Comparison of ENCODE assay signal across 14 mouse cellular contexts in genomic region chr9:96753921-96754624, GRCm38 (mm10). TPM values are rescaled to one million over a fixed set of nuclear protein-coding genes. Genes with fewer than 3 reads are reported as not detected.
DNase-seq lines count a peak whose midpoint lies in the region; ATAC-seq and TF ChIP-seq lines count a peak whose summit lies in the region.
"Had no signal": no experiment of that assay in that cellular context is flagged by ENCODE, and none has a peak within 500 bp of the region (broad histone marks: within the 10 kb centered on the region; RNA-seq: fewer than 3 reads in every experiment).

No protein-coding gene starts in this region.

- H3ac ChIP-seq in myocyte (ENCODE audit: control insufficient read depth, insufficient read length): no peak overlapping the region

- peak; percentile 23 for DNase-seq in kidney, postnatal 14 days
- peak; percentile 28 for DNase-seq in CD4-positive, CD25-positive, alpha-beta regulatory T cell, adult 2 months (ENCODE audit: low read depth, low spot score)
- DNase-seq in right cerebral cortex, adult 2 months (ENCODE audit: low spot score in 2 of 2): no peak
- DNase-seq in adrenal gland, adult 2 months: no peak
- DNase-seq: adrenal gland, adult 8-10 months; kidney, adult 11 months; lung, embryonic 14.5 days had no signal

- WGBS in kidney, embryonic 14.5 days: 76% methylated on average over 11 of the region's 11 CpGs

- no peak overlapping the region for H3K27ac ChIP-seq in kidney, embryonic 14.5 days (ENCODE audit: low read depth, low read length)
- H3K27ac ChIP-seq in brown adipose tissue, adult 24 weeks (replicated peaks; ENCODE audit: low read depth, low read length): 0 out of 2 replicates have a peak overlapping the region, but pooled peaks have one; percentile 26
- H3K27ac ChIP-seq: embryonic facial prominence, embryonic 15.5 days; forebrain, embryonic 15.5 days; midbrain, embryonic 13.5 days; neural tube, embryonic 13.5 days had no signal

- peaks cover 25% of the 10 kb centered on the region for H3K79me2 ChIP-seq in myocyte (ENCODE audit: control insufficient read depth, insufficient read depth)

- no peaks in the 10 kb centered on the region for H3K36me3 ChIP-seq in kidney, embryonic 14.5 days (ENCODE audit: control insufficient read depth, insufficient read depth, low read length)
- H3K36me3 ChIP-seq in myocyte (ENCODE audit: control insufficient read depth, insufficient read depth): peaks cover 10% of the 10 kb centered on the region
- H3K36me3 ChIP-seq: embryonic facial prominence, embryonic 15.5 days; forebrain, embryonic 15.5 days; midbrain, embryonic 13.5 days; neural tube, embryonic 13.5 days had no signal

- H3K4me1 ChIP-seq in kidney, embryonic 14.5 days (ENCODE audit: control insufficient read depth, insufficient read depth, low read length): no peaks in the 10 kb centered on the region
- peaks cover 9% of the 10 kb centered on the region for H3K4me1 ChIP-seq in brown adipose tissue, adult 24 weeks (ENCODE audit: control insufficient read depth, insufficient read depth, insufficient read length, low read length)

- H3K9me3 ChIP-seq in kidney, embryonic 14.5 days (ENCODE audit: control insufficient read depth, low read length): no peaks in the 10 kb centered on the region
- H3K9me3 ChIP-seq: embryonic facial prominence, embryonic 15.5 days; forebrain, embryonic 15.5 days; midbrain, embryonic 13.5 days; neural tube, embryonic 13.5 days had no signal

- H3K4me3 ChIP-seq in kidney, embryonic 14.5 days (ENCODE audit: low read length): no peak overlapping the region
- no peak overlapping the region for H3K4me3 ChIP-seq in brown adipose tissue, adult 24 weeks (ENCODE audit: insufficient read depth, low read depth, low read length)
- no peak overlapping the region for H3K4me3 ChIP-seq in myocyte
- H3K4me3 ChIP-seq: embryonic facial prominence, embryonic 15.5 days; forebrain, embryonic 15.5 days; midbrain, embryonic 13.5 days; neural tube, embryonic 13.5 days had no signal

- no peaks in the 10 kb centered on the region for H3K27me3 ChIP-seq in kidney, embryonic 14.5 days (ENCODE audit: control insufficient read depth, insufficient read depth, low read length)
- no peaks in the 10 kb centered on the region for H3K27me3 ChIP-seq in myocyte (ENCODE audit: control insufficient read depth, insufficient read depth, insufficient read length)
- H3K27me3 ChIP-seq: embryonic facial prominence, embryonic 15.5 days; forebrain, embryonic 15.5 days; midbrain, embryonic 13.5 days; neural tube, embryonic 13.5 days had no signal

- no peak overlapping the region for H3K9ac ChIP-seq in kidney, embryonic 14.5 days (ENCODE audit: low read depth, low read length)
- H3K9ac ChIP-seq: embryonic facial prominence, embryonic 15.5 days; forebrain, embryonic 15.5 days; lung, embryonic 14.5 days; midbrain, embryonic 13.5 days; neural tube, embryonic 13.5 days had no signal

- no peak overlapping the region for H3K4me2 ChIP-seq in kidney, embryonic 14.5 days (replicated peaks; ENCODE audit: low read depth, low read length)
- peak overlapping the region; percentile 78 for H3K4me2 ChIP-seq in myocyte (ENCODE audit: low read depth)
- H3K4me2 ChIP-seq: embryonic facial prominence, embryonic 15.5 days; forebrain, embryonic 15.5 days; lung, embryonic 14.5 days; midbrain, embryonic 13.5 days; neural tube, embryonic 13.5 days had no signal

- no peak for ATAC-seq in kidney, embryonic 14.5 days (ENCODE audit: low FRiP score, low TSS enrichment)
- ATAC-seq: forebrain, embryonic 15.5 days; midbrain, embryonic 13.5 days had no signal

- TF ChIP-seq POLR2A in myocyte (IDR thresholded peaks at IDR 0.05; ENCODE audit: insufficient read length, low read depth): no peak

TF ChIP-seq in myocyte, 11 proteins besides CTCF, POLR2A, EP300 and RAD21:
- TF ChIP-seq POLR2AphosphoS2 (IDR thresholded peaks at IDR 0.05; ENCODE audit: insufficient read length, low read depth) (no peak), REST (IDR thresholded peaks at IDR 0.05; ENCODE audit: insufficient read depth, insufficient read length) (no peak), TCF12 (IDR thresholded peaks at IDR 0.05; ENCODE audit: insufficient read depth, poor library complexity, severe bottlenecking) (no peak), CEBPB (IDR thresholded peaks at IDR 0.05; ENCODE audit: insufficient read depth, poor library complexity, severe bottlenecking) (no peak), SRF (IDR thresholded peaks at IDR 0.05; ENCODE audit: control insufficient read depth, insufficient read length, low read depth) (no peak), MYOG (IDR thresholded peaks at IDR 0.05; ENCODE audit: control insufficient read depth in 1 of 3, insufficient read depth in 1 of 3, insufficient read length in 2 of 3, low read depth in 2 of 3) (no peak), MAX (IDR thresholded peaks at IDR 0.05; ENCODE audit: low read depth) (no peak), MYOD1 (IDR thresholded peaks at IDR 0.05; ENCODE audit: control insufficient read depth in 1 of 3, insufficient read length in 2 of 3, low read depth in 2 of 3) (no peak), USF1 (IDR thresholded peaks at IDR 0.05; ENCODE audit: low read depth) (no peak), E2F4 (IDR thresholded peaks at IDR 0.05; ENCODE audit: insufficient read depth) (no peak), TCF3 (IDR thresholded peaks at IDR 0.05; ENCODE audit: insufficient read length, low read depth) (no peak)
TF ChIP-seq in myocyte: peak in this region for 0.

RNA-seq across cellular contexts. Expression of gene Zbtb38, which starts 1.4 kb away (rescaled TPM):
- 15.6 and 20.5 TPM in 2 replicates for polyA plus RNA-seq in kidney, embryonic 14.5 days (2014; fragmentation: Nextera tagmentation; extraction: Ambion mirVana)
- 16.8 and 18.7 TPM in 2 replicates for polyA plus RNA-seq in brown adipose tissue, adult 24 weeks (2012; ENCODE audit: insufficient read depth, insufficient read length, missing spikeins)
- polyA plus RNA-seq in myocyte (2012; fragmentation: generic; extraction: Trizol): 9.1 TPM
- total RNA-seq in adrenal gland, adult 2 months (2021): 10 to 100 TPM; 63.1 to 73.9 TPM
- polyA plus RNA-seq in adrenal gland, adult 2 months (2012; rRNA removed): 13.6 and 17.4 TPM in 2 replicates

Comparison
In these comparisons a context has a peak if more than half of its experiments do, and no peak if none do; other contexts are left out.
1. DNase-seq: peak in kidney, postnatal 14 days (single experiment) and CD4-positive, CD25-positive, alpha-beta regulatory T cell, adult 2 months (single experiment); none in right cerebral cortex, adult 2 months (0 of 2) and adrenal gland, adult 2 months (single experiment).